Mouse (Mus musculus): Measurements from ENCODE around the gene Fam204a.

Fam204a gene

DNA sequence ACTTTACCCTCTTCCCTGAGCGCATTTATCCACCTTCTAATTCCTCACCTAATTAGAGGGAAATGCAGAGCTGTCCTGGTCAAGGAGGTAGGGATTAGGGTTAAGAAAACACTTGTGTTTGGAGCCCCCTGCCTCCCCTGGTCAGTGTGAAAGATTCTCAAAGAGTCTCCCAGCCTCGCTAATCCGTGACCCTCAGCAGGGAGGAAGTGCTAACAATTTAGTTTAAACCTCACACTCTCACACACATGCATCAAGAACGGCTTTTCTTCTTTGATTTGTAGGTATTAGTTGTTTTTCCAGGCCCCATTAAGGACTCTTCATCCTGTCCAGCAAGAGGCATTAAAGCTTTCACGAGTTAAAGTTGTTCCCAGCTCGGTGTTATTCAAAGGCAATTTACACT is 66.7 kb downstream of the Fam204a start:
- DNase-seq, result no peak

DNA sequence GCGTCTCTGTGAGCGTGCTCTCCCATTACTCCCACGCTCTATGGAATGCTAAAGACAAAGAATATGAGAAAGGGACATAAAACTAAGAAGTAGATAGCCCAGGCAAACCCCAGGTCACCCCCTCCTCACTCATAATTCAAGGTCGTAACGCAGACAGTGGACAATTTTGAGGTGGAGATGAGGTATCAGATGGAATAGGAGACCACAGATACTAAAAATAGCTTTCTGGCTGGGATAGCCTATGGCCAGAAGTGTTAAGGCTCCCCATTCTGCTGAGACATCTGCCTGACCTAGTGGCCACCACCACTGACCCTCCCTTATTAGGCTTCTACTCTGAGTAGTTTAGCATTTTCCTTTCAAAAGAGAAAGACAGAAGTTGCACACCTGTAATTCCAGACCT is 71.2 kb downstream of the Fam204a start:
- no peak for DNase-seq

DNA sequence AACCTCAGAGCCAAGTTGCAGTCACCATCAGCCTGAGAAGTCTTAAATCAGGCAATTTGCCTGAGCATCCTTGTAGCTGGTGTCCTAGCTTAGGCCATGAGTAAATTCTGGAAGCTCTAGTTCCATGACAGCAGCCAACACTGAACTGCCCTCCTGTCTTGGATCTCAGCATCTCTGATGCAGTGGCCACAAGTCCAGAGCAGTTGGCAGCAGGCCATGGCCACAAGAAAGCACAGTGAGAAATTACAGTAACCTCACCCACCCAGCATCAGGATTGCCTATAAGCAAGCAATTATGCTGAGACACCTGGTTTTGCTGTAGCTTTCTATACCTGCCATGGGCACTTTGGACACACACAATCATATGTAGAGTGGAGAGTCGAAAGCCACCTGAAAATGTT is 73.4 kb downstream of the Fam204a start:
- no peak for DNase-seq

DNA sequence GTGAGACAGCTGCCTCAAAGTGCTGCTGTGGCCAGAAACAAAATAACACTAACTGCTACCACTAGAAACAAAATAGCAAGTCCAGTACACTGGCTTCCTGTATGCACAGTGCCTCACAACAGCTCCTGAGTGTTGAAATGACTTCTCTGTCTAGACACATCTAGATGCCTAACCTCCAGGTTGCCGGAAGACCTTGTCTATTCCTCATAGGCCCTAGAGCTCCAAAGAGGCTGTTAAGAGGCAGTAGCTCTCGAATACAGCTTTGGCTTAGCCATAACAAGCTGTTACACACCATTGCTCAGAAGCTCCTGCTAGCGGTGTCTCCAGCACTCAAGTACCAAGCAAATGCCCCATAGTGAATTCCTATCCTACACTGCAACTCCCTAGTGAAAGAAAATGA is 76.4 kb downstream of the Fam204a start:
- DNase-seq, result no peak

DNA sequence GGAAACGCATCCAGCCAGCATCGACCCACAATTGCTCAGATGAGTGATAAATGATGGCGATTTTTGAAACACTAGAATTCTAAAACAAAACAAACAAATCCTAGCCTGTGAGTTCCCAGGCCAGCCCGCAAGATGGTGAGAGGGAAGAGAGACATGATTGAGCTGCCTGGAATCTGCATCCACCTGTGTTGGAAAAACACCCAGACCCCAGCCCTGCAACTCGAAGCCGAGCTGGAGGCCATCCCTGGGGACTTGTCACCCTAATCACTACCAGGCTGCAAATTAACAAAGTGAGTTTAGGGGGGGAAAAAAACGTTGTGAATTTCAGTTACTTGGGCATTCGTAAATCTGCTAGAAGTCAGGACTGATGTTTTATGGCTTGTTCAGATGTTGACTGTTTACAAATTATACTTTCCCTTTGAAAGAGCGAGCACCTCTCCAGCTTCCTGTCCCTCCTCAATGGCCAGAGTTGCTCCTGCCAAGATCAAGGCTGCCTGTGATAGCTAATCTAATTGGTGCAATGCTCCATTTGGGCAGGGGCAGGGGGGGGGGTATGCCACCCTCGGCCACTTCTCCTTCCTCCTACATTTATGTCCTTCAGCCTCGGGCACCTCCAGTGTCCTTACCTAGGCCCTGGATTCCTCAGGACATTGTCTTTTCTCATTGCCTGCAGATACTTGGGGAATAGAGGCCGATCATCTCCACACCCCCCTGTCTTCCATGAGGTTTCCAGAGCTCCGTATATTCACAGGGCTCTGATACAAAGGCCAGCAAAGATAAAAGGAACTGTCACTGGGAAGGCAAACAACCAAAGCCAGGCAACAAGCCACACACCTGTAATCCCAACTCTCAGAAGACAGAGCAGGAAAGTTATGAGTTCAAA is 77.2 kb downstream of the Fam204a start:
- no peak for DNase-seq

Data from right cerebral cortex, postnatal 25 days (tissue).